Mouse (Mus musculus) olfactory bulb, adult 2 months (tissue): ENCODE data around the gene Kcnab1. TPM values are rescaled to one million over a fixed set of nuclear protein-coding genes. Genes with fewer than 3 reads are reported as not detected.

ENCODE experiments used
- H3K27ac ChIP-seq: fragments of 200-500 bp; 2 replicates; pipeline ENCODE4 v1.5.1; 2012; ENCODE audit warnings: low read depth, low read length; ENCODE audit not compliant: insufficient read depth
- H3K4me1 ChIP-seq: fragments of 200-500 bp; 2 replicates; pipeline ENCODE4 v1.6.1; 2012; ENCODE audit warnings: low read length; ENCODE audit not compliant: control insufficient read depth, insufficient read depth
- H3K4me3 ChIP-seq: fragments of 200-500 bp; 2 replicates; pipeline ENCODE4 v1.5.1; 2012; ENCODE audit warnings: mild to moderate bottlenecking, low read depth, low read length, moderate library complexity; ENCODE audit not compliant: insufficient read depth
- CTCF ChIP-seq: fragments of 200-500 bp; IDR thresholded peaks from 2 replicates; pipeline ENCODE4 v1.5.1; 2012; ENCODE audit warnings: low read depth, mild to moderate bottlenecking, low read length, moderate library complexity; ENCODE audit not compliant: insufficient read depth
- POLR2A ChIP-seq: fragments of 200-500 bp; IDR thresholded peaks from 2 replicates; pipeline ENCODE4 v1.6.1; 2012; ENCODE audit warnings: mild to moderate bottlenecking, low read depth, low read length, moderate library complexity; ENCODE audit not compliant: insufficient read depth
- WGBS: fragments of 180-500 bp; shearing (Covaris S2); methylation state at CpG from one replicate; pipeline ENCODE4 v1.1.7; 2018; 5-methylcytosine and 5-hydroxymethylcytosine counted together
- polyA plus RNA-seq: library from polyadenylated mRNA; stranded (reverse); fragments of >200 nt; gene quantifications from 2 replicates; pipeline ENCODE4 v1.2.4, GENCODE M21; 2012; ENCODE audit warnings: low replicate concordance; ENCODE audit not compliant: missing spikeins, insufficient read depth, insufficient read length

The Kcnab1 gene
- polyA plus RNA-seq, 1 experiment: not detected

DNA sequence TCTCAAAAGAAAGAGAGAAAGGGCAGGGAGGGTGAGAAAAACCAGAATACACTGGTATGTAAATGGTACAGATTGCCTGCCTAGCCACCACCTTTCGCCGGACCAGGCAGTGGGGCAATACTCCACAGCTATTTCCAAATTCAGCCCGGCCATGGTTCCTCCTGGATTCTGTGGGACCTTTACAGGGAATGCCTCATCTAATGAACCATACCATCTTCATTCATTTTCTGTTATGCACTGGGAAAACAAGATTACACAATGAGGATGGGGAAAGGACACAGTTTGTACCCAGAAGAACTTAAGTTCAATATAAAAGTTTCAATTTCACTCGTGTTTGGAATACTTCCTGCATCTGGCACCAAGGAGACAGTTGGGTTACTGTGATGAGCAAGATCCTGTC lies 263.4 kb downstream of the Kcnab1 start:
- TF ChIP-seq CTCF: no peak
- TF ChIP-seq POLR2A: no peak
- Histone ChIP-seq H3K27ac (no peak overlapping the region), H3K4me3 (no peak overlapping the region), H3K4me1 (no peaks in the 10 kb centered on the region)
- WGBS: 90% methylated on average over 4 of the region's 4 CpGs

- whole genome bisulfite sequencing: 71% methylated on average over 5 of the region's 5 CpGs
- TF ChIP-seq POLR2A (no peak), CTCF (no peak)
- Histone ChIP-seq H3K27ac (no peak overlapping the region), H3K4me3 (no peak overlapping the region), H3K4me1 (no peaks in the 10 kb centered on the region)
These were observed 264.5 kb downstream of the Kcnab1 start for GRCm38 (mm10) chr3:65373594-65374182.

DNA sequence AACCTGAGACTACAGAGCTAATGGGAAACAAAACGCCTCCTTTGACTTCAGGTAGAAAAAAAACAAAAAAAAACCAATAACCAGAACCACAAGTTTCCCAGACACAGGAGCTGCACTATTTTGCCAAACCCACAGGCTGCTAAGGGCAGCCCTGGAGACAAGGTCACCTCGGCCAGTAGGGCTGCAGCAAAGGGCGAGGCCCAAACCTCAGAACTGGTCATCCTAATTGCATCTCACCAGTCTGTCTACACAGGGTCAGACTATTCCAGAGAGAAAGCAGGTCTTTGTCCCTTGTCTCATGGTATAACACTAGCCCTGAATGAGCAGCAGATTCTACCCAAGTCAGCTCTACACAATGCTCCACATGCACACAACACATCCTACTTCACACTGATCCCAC lies 265.5 kb downstream of the Kcnab1 start:
- Histone ChIP-seq H3K4me3 (no peak overlapping the region), H3K27ac (no peak overlapping the region), H3K4me1 (no peaks in the 10 kb centered on the region)
- no peak for TF ChIP-seq CTCF
- TF ChIP-seq POLR2A: no peak
- 78% methylated on average over 3 of the region's 3 CpGs for WGBS

DNA sequence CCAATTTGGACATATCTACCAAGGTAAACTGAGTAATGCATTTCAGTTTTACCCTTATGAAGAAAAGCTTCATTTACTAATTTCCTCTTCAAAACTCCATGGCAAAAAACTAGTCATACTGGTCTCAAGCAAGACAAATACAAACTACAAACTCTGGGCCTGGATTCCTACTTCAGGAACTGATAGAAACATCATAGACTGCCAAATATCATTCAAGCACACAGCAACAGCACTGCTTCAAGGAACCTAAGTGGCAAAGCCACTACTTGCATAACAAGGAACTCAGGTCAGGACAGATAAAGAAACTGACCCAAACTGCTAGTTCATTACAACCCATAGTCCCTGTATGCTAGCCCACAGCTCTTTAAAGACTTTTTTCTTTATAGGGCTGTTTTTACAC lies 269.5 kb downstream of the Kcnab1 start:
- Histone ChIP-seq H3K4me1 (no peaks in the 10 kb centered on the region), H3K4me3 (no peak overlapping the region), H3K27ac (no peak overlapping the region)
- TF ChIP-seq POLR2A: no peak
- no peak for TF ChIP-seq CTCF

GRCm38 (mm10) chr3:65379884-65380539 lies 270.8 kb downstream of the Kcnab1 start:
- 55% methylated on average over 4 of the region's 4 CpGs for WGBS
- Histone ChIP-seq H3K4me1 (no peaks in the 10 kb centered on the region), H3K27ac (no peak overlapping the region), H3K4me3 (no peak overlapping the region)
- TF ChIP-seq POLR2A: no peak
- no peak for TF ChIP-seq CTCF

DNA sequence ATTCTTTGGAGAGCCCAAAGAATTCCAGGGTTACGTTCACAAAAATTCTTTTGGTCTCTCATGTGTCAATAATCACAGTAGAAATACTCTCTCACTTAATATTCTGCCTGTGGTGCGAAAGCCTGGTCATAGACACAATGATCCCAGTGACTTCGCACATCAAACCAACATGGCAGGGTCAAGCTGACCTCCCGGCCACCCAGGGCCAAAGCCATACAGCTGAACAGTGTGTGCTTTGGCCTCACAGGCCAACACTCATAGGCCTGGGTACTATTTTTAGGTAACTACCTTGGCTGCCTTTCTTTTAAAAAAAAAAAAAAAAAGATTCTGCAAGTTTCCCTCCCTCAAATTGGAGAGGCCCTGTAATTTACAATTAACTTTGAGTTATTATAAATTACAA lies 271.9 kb downstream of the Kcnab1 start:
- H3K27ac ChIP-seq: no peak overlapping the region
- no peaks in the 10 kb centered on the region for H3K4me1 ChIP-seq
- WGBS: 78% methylated on average over 4 of the region's 4 CpGs
- H3K4me3 ChIP-seq: no peak overlapping the region
- TF ChIP-seq CTCF (no peak), POLR2A (no peak)

DNA sequence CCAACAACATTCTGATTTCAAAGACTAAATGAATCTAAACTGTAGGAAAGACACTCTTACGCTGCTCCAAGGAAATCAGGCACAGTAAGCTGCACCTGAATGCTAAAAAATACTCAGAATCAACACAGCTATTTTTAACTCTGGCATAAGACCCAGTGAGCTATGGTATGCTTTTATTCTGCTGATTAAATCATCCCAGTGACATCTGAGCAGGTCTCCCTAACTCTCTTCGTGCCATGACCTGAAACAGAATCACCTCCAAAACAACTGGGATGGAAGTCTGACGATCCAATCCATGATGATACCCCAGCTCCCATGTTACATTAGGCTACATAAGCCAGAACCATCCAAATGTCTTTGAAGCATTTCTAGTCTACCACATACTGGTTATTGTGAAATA lies 275.2 kb downstream of the Kcnab1 start:
- 82% methylated on average over 3 of the region's 3 CpGs for WGBS

DNA sequence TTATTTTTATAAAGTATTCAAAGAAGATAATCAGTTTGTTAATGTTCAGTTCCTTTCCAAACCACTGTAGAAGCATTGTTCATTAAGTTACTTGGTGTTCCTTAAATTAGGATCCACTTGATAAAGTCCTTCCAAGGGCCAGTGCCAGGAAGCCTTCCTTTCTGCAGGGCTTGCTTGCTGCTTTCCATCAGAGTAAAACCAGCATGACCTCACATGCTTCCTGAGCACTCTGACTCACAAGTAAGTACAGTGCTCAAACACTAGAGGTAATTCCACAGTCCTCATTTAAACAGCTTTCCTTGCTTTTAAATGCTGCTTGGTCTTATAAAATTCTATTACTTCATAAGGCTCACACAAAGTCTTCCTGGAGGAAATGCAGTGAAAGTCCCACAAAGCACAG lies 276.6 kb downstream of the Kcnab1 start:
- H3K27ac ChIP-seq: no peak overlapping the region
- TF ChIP-seq POLR2A: no peak
- TF ChIP-seq CTCF: no peak
- no peaks in the 10 kb centered on the region for H3K4me1 ChIP-seq
- no peak overlapping the region for H3K4me3 ChIP-seq

More for the DNA sequence above, 275.2 kb downstream of the Kcnab1 start:
- no peak overlapping the region for H3K4me3 ChIP-seq
- TF ChIP-seq POLR2A: no peak
- no peak for TF ChIP-seq CTCF
- no peaks in the 10 kb centered on the region for H3K4me1 ChIP-seq
- no peak overlapping the region for H3K27ac ChIP-seq

DNA sequence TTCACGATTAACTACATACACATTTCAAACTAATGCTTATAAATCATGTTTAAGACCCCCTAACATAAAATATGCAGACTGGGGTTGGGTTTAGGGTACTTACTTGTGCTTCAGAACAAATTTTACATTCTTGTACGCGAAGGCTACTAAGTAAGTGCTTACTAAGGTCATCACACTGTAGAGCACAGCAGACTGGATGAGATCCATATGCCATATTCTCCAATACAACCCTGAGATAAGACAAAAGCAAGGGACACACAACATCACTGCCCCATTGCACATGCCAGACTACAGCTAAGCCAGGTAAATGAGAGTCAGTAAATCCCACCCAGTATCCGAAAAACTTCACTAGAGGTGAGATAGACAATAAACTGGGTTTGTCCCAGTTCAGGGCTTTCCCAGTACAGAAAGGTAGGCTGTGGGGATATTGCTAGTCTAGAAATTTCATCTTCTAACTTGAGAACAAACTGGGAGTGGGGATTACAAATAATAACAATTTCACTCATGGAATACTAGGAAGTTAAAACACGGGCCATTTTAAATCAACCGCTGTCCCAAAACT lies 282.1 kb downstream of the Kcnab1 start:
- 36% methylated on average over 6 of the region's 6 CpGs for WGBS
- Histone ChIP-seq H3K4me1 (0 out of 2 replicates have a peak, but pooled peaks cover 3% of the 10 kb centered on the region), H3K27ac (no peak overlapping the region), H3K4me3 (peak overlapping the region; percentile 88)
- TF ChIP-seq POLR2A (no peak), CTCF (no peak)
